Mouse (Mus musculus): ENCODE results near the gene Bysl. TPM values are rescaled to one million over a fixed set of nuclear protein-coding genes. Genes with fewer than 3 reads are reported as not detected.

Bysl gene
- polyA plus RNA-seq, 1 experiment from 2014 or later: 23.3 TPM

DNA sequence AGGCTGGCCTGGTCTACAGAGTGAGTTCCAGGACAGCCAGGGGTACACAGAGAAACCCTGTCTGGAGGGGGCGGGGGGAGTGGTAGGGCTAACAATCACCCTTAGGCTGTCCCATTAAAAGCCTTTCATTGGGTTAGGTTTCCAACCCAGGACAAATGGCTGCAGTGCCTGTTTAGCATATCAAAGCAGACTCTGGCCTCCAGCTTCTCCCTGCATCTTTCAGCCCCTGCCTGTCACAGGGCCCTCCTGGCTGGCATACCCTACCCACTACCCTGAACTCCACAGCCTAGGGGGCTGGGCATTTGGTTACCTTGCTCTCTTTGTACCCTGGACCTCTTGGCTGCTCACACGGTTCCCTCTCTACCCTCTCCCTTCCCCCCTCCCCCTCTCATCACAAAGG is 45.2 kb downstream of the Bysl start:
- 47% methylated on average over 2 of the region's 2 CpGs for WGBS
- no peak overlapping the region for H3K27ac ChIP-seq (ENCODE audit: low read length)
- H3K4me3 ChIP-seq (ENCODE audit: low read length): no peak overlapping the region

DNA sequence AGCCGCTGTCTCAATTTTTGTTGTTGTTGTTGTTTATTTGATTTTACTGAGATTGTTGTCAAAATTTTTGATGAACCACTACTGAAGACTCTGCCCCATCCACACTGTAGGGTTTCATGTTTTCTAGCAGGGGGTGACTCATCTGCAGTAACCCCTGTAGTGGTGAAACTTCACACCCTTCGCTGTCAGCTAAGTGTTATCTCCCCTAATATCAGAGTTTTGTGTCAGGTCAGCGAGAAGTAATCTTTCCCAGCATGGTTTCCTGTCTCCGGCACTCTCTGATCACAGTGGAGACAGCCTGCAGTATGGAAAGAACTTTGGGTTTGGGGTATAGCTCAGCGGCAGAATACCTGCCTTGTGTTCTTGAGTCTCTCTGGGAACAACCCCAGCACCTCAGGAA is 46.7 kb downstream of the Bysl start:
- Histone ChIP-seq H3K27ac (ENCODE audit: low read length) (no peak overlapping the region), H3K4me3 (ENCODE audit: low read length) (no peak overlapping the region), H3K4me1 (ENCODE audit: control insufficient read depth, insufficient read depth, low read length) (peaks cover 5% of the 10 kb centered on the region), H3K9me3 (replicated peaks; ENCODE audit: control insufficient read depth, low read length) (no peaks in the 10 kb centered on the region), H3K36me3 (ENCODE audit: control insufficient read depth, insufficient read depth) (no peaks in the 10 kb centered on the region), H3K27me3 (ENCODE audit: control insufficient read depth, insufficient read depth, low read length) (no peaks in the 10 kb centered on the region), H3K4me2 (ENCODE audit: low read depth, low read length) (no peak overlapping the region), H3K9ac (ENCODE audit: low read length) (no peak overlapping the region)
- 53% methylated on average over 5 of the region's 5 CpGs for WGBS
- ATAC-seq (replicated peaks; ENCODE audit: extremely low read depth, insufficient read depth, low FRiP score): no peak

More for the DNA sequence above, 45.2 kb downstream of the Bysl start:
- Histone ChIP-seq H3K36me3 (ENCODE audit: control insufficient read depth, insufficient read depth) (no peaks in the 10 kb centered on the region), H3K4me2 (ENCODE audit: low read depth, low read length) (no peak overlapping the region), H3K4me1 (ENCODE audit: control insufficient read depth, insufficient read depth, low read length) (no peaks in the 10 kb centered on the region), H3K9me3 (replicated peaks; ENCODE audit: control insufficient read depth, low read length) (no peaks in the 10 kb centered on the region), H3K27me3 (ENCODE audit: control insufficient read depth, insufficient read depth, low read length) (no peaks in the 10 kb centered on the region), H3K9ac (ENCODE audit: low read length) (no peak overlapping the region)
- ATAC-seq (replicated peaks; ENCODE audit: extremely low read depth, insufficient read depth, low FRiP score): no peak

DNA sequence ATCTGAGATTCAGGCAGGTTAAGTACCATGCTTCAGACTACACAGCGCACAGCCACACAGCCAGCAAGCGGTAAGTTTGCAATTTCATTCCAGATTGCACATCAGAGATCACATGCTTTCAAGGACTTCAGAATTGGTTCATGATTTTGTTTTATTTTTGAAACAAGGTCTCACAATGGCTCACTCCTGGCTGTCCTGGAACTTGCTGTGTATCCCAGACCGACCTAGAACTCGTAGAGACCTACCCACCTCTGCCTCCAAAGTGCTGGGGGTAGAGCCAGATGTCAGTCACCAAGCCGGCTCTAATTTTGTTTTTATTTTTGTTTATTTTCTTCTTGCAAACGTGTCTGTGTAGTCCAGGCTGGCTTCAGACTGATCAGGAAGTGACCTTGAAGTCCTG is 48.4 kb downstream of the Bysl start:
- no peak overlapping the region for H3K27ac ChIP-seq (ENCODE audit: low read length)
- H3K4me1 ChIP-seq (ENCODE audit: control insufficient read depth, insufficient read depth, low read length): peaks cover 7% of the 10 kb centered on the region
- H3K27me3 ChIP-seq (ENCODE audit: control insufficient read depth, insufficient read depth, low read length): no peaks in the 10 kb centered on the region
- H3K4me2 ChIP-seq (ENCODE audit: low read depth, low read length): no peak overlapping the region
- no peak for ATAC-seq (replicated peaks; ENCODE audit: extremely low read depth, insufficient read depth, low FRiP score)
- no peaks in the 10 kb centered on the region for H3K9me3 ChIP-seq (replicated peaks; ENCODE audit: control insufficient read depth, low read length)
- H3K4me3 ChIP-seq (ENCODE audit: low read length): no peak overlapping the region
- 84% methylated on average over 6 of the region's 6 CpGs for WGBS
- no peak overlapping the region for H3K9ac ChIP-seq (ENCODE audit: low read length)
- no peaks in the 10 kb centered on the region for H3K36me3 ChIP-seq (ENCODE audit: control insufficient read depth, insufficient read depth)

DNA sequence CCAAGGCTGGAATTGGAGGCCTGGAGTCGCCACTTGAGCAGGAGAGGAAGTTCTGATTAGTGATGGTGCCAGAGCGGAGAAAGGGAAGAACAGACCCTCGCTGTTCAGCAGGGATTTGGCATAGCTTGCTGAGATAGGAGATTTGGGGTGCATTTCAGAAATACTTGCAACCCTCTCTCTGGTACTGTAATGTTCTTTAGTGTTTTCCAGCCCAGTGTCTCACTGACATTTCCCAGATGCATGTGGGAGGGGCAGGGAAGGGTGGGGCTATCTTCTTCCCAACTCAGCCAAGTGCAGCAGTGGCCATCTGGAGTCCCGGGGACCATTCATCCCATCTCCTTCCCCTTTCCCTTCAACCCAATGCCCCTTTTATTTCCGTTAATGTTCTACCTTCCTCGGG is 51.6 kb downstream of the Bysl start:
- H3K4me3 ChIP-seq (ENCODE audit: low read length): no peak overlapping the region
- no peaks in the 10 kb centered on the region for H3K27me3 ChIP-seq (ENCODE audit: control insufficient read depth, insufficient read depth, low read length)
- no peaks in the 10 kb centered on the region for H3K9me3 ChIP-seq (replicated peaks; ENCODE audit: control insufficient read depth, low read length)
- ATAC-seq (replicated peaks; ENCODE audit: extremely low read depth, insufficient read depth, low FRiP score): peak; percentile 49; the same call in 1 of the 2 replicates
- no peaks in the 10 kb centered on the region for H3K36me3 ChIP-seq (ENCODE audit: control insufficient read depth, insufficient read depth)
- WGBS: 30% methylated on average over 6 of the region's 6 CpGs
- no peak overlapping the region for H3K9ac ChIP-seq (ENCODE audit: low read length)
- H3K27ac ChIP-seq (ENCODE audit: low read length): peak overlapping the region; percentile 53; the same call in 1 of the 2 replicates
- no peak overlapping the region for H3K4me2 ChIP-seq (ENCODE audit: low read depth, low read length)
- H3K4me1 ChIP-seq (ENCODE audit: control insufficient read depth, insufficient read depth, low read length): peaks cover 7% of the 10 kb centered on the region

DNA sequence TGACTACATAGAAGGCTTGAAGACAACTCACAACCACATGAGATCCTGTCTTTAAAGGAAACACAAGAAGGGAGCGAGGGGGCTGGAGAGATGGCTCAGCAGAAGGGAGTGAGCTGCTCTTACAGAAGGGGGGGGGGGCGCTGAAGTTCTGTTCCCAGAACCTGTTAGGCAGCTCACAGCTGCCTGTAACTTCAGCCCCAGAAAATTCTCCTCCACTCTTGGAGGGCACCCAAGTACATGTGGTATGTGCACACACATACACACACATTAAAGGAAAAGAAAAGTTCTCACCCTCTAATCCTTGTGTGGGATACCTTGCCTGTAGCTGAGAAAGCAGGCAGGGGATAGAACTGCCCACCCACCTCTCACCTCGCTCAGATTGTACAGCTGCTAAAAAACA is 54.1 kb downstream of the Bysl start:
- no peak overlapping the region for H3K4me3 ChIP-seq (ENCODE audit: low read length)
- H3K9ac ChIP-seq (ENCODE audit: low read length): no peak overlapping the region
- H3K4me2 ChIP-seq (ENCODE audit: low read depth, low read length): no peak overlapping the region
- no peaks in the 10 kb centered on the region for H3K9me3 ChIP-seq (replicated peaks; ENCODE audit: control insufficient read depth, low read length)
- no peaks in the 10 kb centered on the region for H3K36me3 ChIP-seq (ENCODE audit: control insufficient read depth, insufficient read depth)
- 56% methylated on average over 3 of the region's 3 CpGs for WGBS
- H3K4me1 ChIP-seq (ENCODE audit: control insufficient read depth, insufficient read depth, low read length): peaks cover 7% of the 10 kb centered on the region
- no peak for ATAC-seq (replicated peaks; ENCODE audit: extremely low read depth, insufficient read depth, low FRiP score)
- no peak overlapping the region for H3K27ac ChIP-seq (ENCODE audit: low read length)
- no peaks in the 10 kb centered on the region for H3K27me3 ChIP-seq (ENCODE audit: control insufficient read depth, insufficient read depth, low read length)

DNA sequence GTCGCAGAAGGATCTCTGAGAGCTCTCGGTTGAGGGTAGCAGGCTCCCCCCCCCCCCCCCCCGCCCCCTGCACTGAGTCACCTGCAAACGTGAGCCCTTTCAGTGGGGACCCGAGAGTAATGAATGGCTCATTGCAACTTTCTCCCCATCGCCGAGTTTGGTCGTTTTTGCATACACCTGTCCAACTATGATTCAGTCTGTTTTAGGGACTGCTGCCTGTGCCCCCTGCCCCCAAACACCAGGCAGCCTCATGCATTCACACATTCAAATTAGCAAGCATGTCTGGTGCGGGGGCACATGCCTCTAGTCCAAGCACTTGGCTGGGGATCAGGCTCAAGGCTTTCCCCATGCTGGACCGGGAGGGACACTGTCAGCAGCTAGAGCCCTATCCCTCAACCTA is 56.7 kb downstream of the Bysl start:
- H3K9ac ChIP-seq (ENCODE audit: low read length): no peak overlapping the region
- WGBS: 66% methylated on average over 10 of the region's 10 CpGs

DNA sequence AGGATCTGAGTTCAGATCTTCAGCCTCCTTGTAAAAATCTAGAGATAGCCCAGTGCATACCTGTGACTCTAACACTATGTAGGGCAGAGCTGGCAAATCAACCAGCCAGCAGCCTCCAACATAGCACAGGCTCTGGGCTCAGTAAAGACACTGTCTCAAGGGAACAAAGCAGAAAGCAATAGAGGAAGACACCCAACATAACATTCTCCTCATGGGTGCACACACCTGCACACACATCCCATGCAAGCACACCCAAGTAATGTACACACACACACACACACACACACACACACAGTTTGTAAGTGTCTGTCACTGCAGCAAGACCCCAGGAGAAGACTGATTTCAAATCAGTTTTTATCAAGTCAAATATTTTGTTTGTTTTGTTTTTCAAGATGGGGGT is 58.3 kb downstream of the Bysl start:
- Histone ChIP-seq H3K36me3 (ENCODE audit: control insufficient read depth, insufficient read depth) (no peaks in the 10 kb centered on the region), H3K9me3 (replicated peaks; ENCODE audit: control insufficient read depth, low read length) (no peaks in the 10 kb centered on the region), H3K4me2 (ENCODE audit: low read depth, low read length) (no peak overlapping the region), H3K27ac (ENCODE audit: low read length) (no peak overlapping the region), H3K4me3 (ENCODE audit: low read length) (no peak overlapping the region), H3K27me3 (ENCODE audit: control insufficient read depth, insufficient read depth, low read length) (no peaks in the 10 kb centered on the region), H3K9ac (ENCODE audit: low read length) (no peak overlapping the region), H3K4me1 (ENCODE audit: control insufficient read depth, insufficient read depth, low read length) (no peaks in the 10 kb centered on the region)
- no peak for ATAC-seq (replicated peaks; ENCODE audit: extremely low read depth, insufficient read depth, low FRiP score)

More for the DNA sequence above, 56.7 kb downstream of the Bysl start:
- Histone ChIP-seq H3K27ac (ENCODE audit: low read length) (no peak overlapping the region), H3K9me3 (replicated peaks; ENCODE audit: control insufficient read depth, low read length) (no peaks in the 10 kb centered on the region), H3K4me2 (ENCODE audit: low read depth, low read length) (no peak overlapping the region), H3K27me3 (ENCODE audit: control insufficient read depth, insufficient read depth, low read length) (no peaks in the 10 kb centered on the region), H3K36me3 (ENCODE audit: control insufficient read depth, insufficient read depth) (no peaks in the 10 kb centered on the region), H3K4me3 (ENCODE audit: low read length) (no peak overlapping the region), H3K4me1 (ENCODE audit: control insufficient read depth, insufficient read depth, low read length) (peaks cover 2% of the 10 kb centered on the region)
- no peak for ATAC-seq (replicated peaks; ENCODE audit: extremely low read depth, insufficient read depth, low FRiP score)

DNA sequence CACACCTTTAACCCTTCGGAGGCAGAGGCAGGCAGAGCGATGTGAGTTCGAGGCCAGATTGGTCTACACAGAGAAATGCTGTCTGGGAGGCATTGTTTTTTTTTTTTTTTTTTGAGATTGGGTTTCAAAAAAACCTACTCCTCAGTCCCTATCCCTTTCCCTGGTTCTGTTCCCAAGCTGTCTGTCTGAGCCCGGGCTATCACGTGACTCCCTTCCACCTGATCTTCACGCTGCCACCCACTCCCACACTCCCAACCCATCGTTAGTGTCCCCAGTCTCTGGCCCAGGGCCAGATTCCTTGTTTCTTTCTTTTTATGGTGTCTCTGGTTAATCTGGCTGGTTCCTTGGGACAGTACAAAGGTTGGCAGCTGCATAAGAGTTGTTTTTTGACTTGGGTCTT is 60.2 kb downstream of the Bysl start:
- no peak overlapping the region for H3K4me3 ChIP-seq (ENCODE audit: low read length)
- WGBS: 66% methylated on average over 7 of the region's 7 CpGs
- no peak for ATAC-seq (replicated peaks; ENCODE audit: extremely low read depth, insufficient read depth, low FRiP score)
- H3K9me3 ChIP-seq (replicated peaks; ENCODE audit: control insufficient read depth, low read length): no peaks in the 10 kb centered on the region
- no peaks in the 10 kb centered on the region for H3K4me1 ChIP-seq (ENCODE audit: control insufficient read depth, insufficient read depth, low read length)
- H3K27me3 ChIP-seq (ENCODE audit: control insufficient read depth, insufficient read depth, low read length): no peaks in the 10 kb centered on the region
- H3K36me3 ChIP-seq (ENCODE audit: control insufficient read depth, insufficient read depth): no peaks in the 10 kb centered on the region
- no peak overlapping the region for H3K9ac ChIP-seq (ENCODE audit: low read length)
- H3K27ac ChIP-seq (ENCODE audit: low read length): no peak overlapping the region
- H3K4me2 ChIP-seq (ENCODE audit: low read depth, low read length): no peak overlapping the region

All from heart, embryonic 16.5 days (tissue).